Mouse (Mus musculus): ENCODE results near the gene Polr1d. TPM values are rescaled to one million over a fixed set of nuclear protein-coding genes. Genes with fewer than 3 reads are reported as not detected.

Polr1d gene
- polyA plus RNA-seq, 1 experiment from 2014 or later, result 151 TPM

Other genes starting within 250 kb of the Polr1d start
- gene Rpl21, start 244.2 kb upstream of the Polr1d start, polyA plus RNA-seq (2015; fragmentation: Nextera tagmentation; extraction: Ambion mirVana), result 548 and 585 TPM in 2 replicates
- gene Rasl11a, start 232.0 kb upstream of the Polr1d start, polyA plus RNA-seq (2015; fragmentation: Nextera tagmentation; extraction: Ambion mirVana), result 26.8 and 32.7 TPM in 2 replicates
- gene Gtf3a, start 128.4 kb upstream of the Polr1d start, polyA plus RNA-seq (2015; fragmentation: Nextera tagmentation; extraction: Ambion mirVana), result 132 TPM in 2 replicates
- 27.8 and 28.3 TPM in 2 replicates for gene Mtif3, start 113.2 kb upstream of the Polr1d start, polyA plus RNA-seq (2015; fragmentation: Nextera tagmentation; extraction: Ambion mirVana)
- gene Lnx2, start 464 bp upstream of the Polr1d start, polyA plus RNA-seq (2015; fragmentation: Nextera tagmentation; extraction: Ambion mirVana), result 13.3 and 15.0 TPM in 2 replicates
- gene Gsx1, start 111.6 kb downstream of the Polr1d start, polyA plus RNA-seq (2015; fragmentation: Nextera tagmentation; extraction: Ambion mirVana), result not detected in 2 replicates
- 5.7 and 5.8 TPM in 2 replicates for gene Pdx1, start 192.9 kb downstream of the Polr1d start, polyA plus RNA-seq (2015; fragmentation: Nextera tagmentation; extraction: Ambion mirVana)
- 36.0 and 38.2 TPM in 2 replicates for gene Cdx2, start 230.2 kb downstream of the Polr1d start, polyA plus RNA-seq (2015; fragmentation: Nextera tagmentation; extraction: Ambion mirVana)
- 1.6 and 1.7 TPM in 2 replicates for gene Urad, start 245.4 kb downstream of the Polr1d start, polyA plus RNA-seq (2015; fragmentation: Nextera tagmentation; extraction: Ambion mirVana)

Data from intestine, embryonic 15.5 days (tissue).